Mouse (Mus musculus): Measurements from ENCODE around the gene Vwa3a. TPM values are rescaled to one million over a fixed set of nuclear protein-coding genes. Genes with fewer than 3 reads are reported as not detected.
A peak's percentile ranks its signal among the peaks of the same experiment; 100 is the strongest.

The Vwa3a gene
- polyA plus RNA-seq, 1 experiment from 2014 or later = 0.11 TPM

GRCm38 (mm10) chr7:120751906-120752305 lies 12.8 kb downstream of the Vwa3a start:
- DNase-seq (ENCODE audit: low spot score) (peak; percentile 49), ATAC-seq (replicated peaks; ENCODE audit: low FRiP score) (no peak)
- Histone ChIP-seq H3K27ac (ENCODE audit: low read depth, low read length) (no peak overlapping the region), H3K4me2 (ENCODE audit: low read depth, low read length, severe bottlenecking) (no peak overlapping the region), H3K9me3 (ENCODE audit: control insufficient read depth, low read length) (no peaks in the 10 kb centered on the region), H3K4me3 (ENCODE audit: low read depth, low read length) (no peak overlapping the region), H3K36me3 (ENCODE audit: control insufficient read depth, insufficient read depth, low read length) (no peaks in the 10 kb centered on the region), H3K9ac (ENCODE audit: low read length) (no peak overlapping the region), H3K27me3 (ENCODE audit: control insufficient read depth, insufficient read depth, low read length) (no peaks in the 10 kb centered on the region), H3K4me1 (replicated peaks; ENCODE audit: control insufficient read depth, insufficient read depth, low read length) (no peaks in the 10 kb centered on the region)
- 88% methylated on average over 7 of the region's 7 CpGs for whole genome bisulfite sequencing

GRCm38 (mm10) chr7:120754671-120755070 lies 15.6 kb downstream of the Vwa3a start:
- peak; percentile 94 for DNase-seq (ENCODE audit: low spot score)
- Histone ChIP-seq H3K36me3 (ENCODE audit: control insufficient read depth, insufficient read depth, low read length) (no peaks in the 10 kb centered on the region), H3K9me3 (ENCODE audit: control insufficient read depth, low read length) (no peaks in the 10 kb centered on the region), H3K4me3 (ENCODE audit: low read depth, low read length) (no peak overlapping the region), H3K9ac (ENCODE audit: low read length) (no peak overlapping the region), H3K4me1 (replicated peaks; ENCODE audit: control insufficient read depth, insufficient read depth, low read length) (no peaks in the 10 kb centered on the region), H3K27ac (ENCODE audit: low read depth, low read length) (no peak overlapping the region), H3K4me2 (ENCODE audit: low read depth, low read length, severe bottlenecking) (no peak overlapping the region), H3K27me3 (ENCODE audit: control insufficient read depth, insufficient read depth, low read length) (no peaks in the 10 kb centered on the region)
- 12% methylated on average over 5 of the region's 5 CpGs for WGBS
- peak; percentile 86 for ATAC-seq (replicated peaks; ENCODE audit: low FRiP score)

- Histone ChIP-seq H3K27ac (ENCODE audit: low read depth, low read length) (no peak overlapping the region), H3K9ac (ENCODE audit: low read length) (peak overlapping the region; percentile 21; the same call in 1 of the 2 replicates), H3K27me3 (ENCODE audit: control insufficient read depth, insufficient read depth, low read length) (no peaks in the 10 kb centered on the region), H3K4me1 (replicated peaks; ENCODE audit: control insufficient read depth, insufficient read depth, low read length) (peaks cover 6% of the 10 kb centered on the region; the same call in 1 of the 2 replicates), H3K4me2 (ENCODE audit: low read depth, low read length, severe bottlenecking) (no peak overlapping the region), H3K4me3 (ENCODE audit: low read depth, low read length) (no peak overlapping the region), H3K36me3 (ENCODE audit: control insufficient read depth, insufficient read depth, low read length) (no peaks in the 10 kb centered on the region), H3K9me3 (ENCODE audit: control insufficient read depth, low read length) (no peaks in the 10 kb centered on the region)
- DNase-seq (ENCODE audit: low spot score) (no peak), ATAC-seq (replicated peaks; ENCODE audit: low FRiP score) (no peak)
- 0% methylated on average over 1 of the region's 1 CpGs for WGBS
These were observed 28.3 kb downstream of the Vwa3a start for GRCm38 (mm10) chr7:120767369-120767768.

- no peak for DNase-seq (ENCODE audit: low spot score)
- no peaks in the 10 kb centered on the region for H3K27me3 ChIP-seq (ENCODE audit: control insufficient read depth, insufficient read depth, low read length)
- no peaks in the 10 kb centered on the region for H3K36me3 ChIP-seq (ENCODE audit: control insufficient read depth, insufficient read depth, low read length)
- H3K9ac ChIP-seq (ENCODE audit: low read length) = no peak overlapping the region
- no peak overlapping the region for H3K4me2 ChIP-seq (ENCODE audit: low read depth, low read length, severe bottlenecking)
- ATAC-seq (replicated peaks; ENCODE audit: low FRiP score) = no peak
- H3K4me3 ChIP-seq (ENCODE audit: low read depth, low read length) = no peak overlapping the region
- 59% methylated on average over 1 of the region's 1 CpGs for WGBS
- H3K27ac ChIP-seq (ENCODE audit: low read depth, low read length) = no peak overlapping the region
- H3K9me3 ChIP-seq (ENCODE audit: control insufficient read depth, low read length) = no peaks in the 10 kb centered on the region
- peaks cover 6% of the 10 kb centered on the region; the same call in 1 of the 2 replicates for H3K4me1 ChIP-seq (replicated peaks; ENCODE audit: control insufficient read depth, insufficient read depth, low read length)
These were observed 32.3 kb downstream of the Vwa3a start for GRCm38 (mm10) chr7:120771389-120771788.

- no peak overlapping the region for H3K9ac ChIP-seq (ENCODE audit: low read length)
- no peaks in the 10 kb centered on the region for H3K27me3 ChIP-seq (ENCODE audit: control insufficient read depth, insufficient read depth, low read length)
- H3K27ac ChIP-seq (ENCODE audit: low read depth, low read length) = no peak overlapping the region
- H3K4me2 ChIP-seq (ENCODE audit: low read depth, low read length, severe bottlenecking) = no peak overlapping the region
- H3K36me3 ChIP-seq (ENCODE audit: control insufficient read depth, insufficient read depth, low read length) = no peaks in the 10 kb centered on the region
- H3K9me3 ChIP-seq (ENCODE audit: control insufficient read depth, low read length) = no peaks in the 10 kb centered on the region
- H3K4me1 ChIP-seq (replicated peaks; ENCODE audit: control insufficient read depth, insufficient read depth, low read length) = no peaks in the 10 kb centered on the region
- peak; percentile 11 for DNase-seq (ENCODE audit: low spot score)
- no peak overlapping the region for H3K4me3 ChIP-seq (ENCODE audit: low read depth, low read length)
- 72% methylated on average over 2 of the region's 2 CpGs for WGBS
- no peak for ATAC-seq (replicated peaks; ENCODE audit: low FRiP score)
These were observed 38.9 kb downstream of the Vwa3a start for GRCm38 (mm10) chr7:120778012-120778411.

GRCm38 (mm10) chr7:120795544-120795943 lies 56.4 kb downstream of the Vwa3a start:
- H3K9me3 ChIP-seq (ENCODE audit: control insufficient read depth, low read length) = no peaks in the 10 kb centered on the region
- H3K36me3 ChIP-seq (ENCODE audit: control insufficient read depth, insufficient read depth, low read length) = no peaks in the 10 kb centered on the region
- H3K4me3 ChIP-seq (ENCODE audit: low read depth, low read length) = no peak overlapping the region
- no peaks in the 10 kb centered on the region for H3K27me3 ChIP-seq (ENCODE audit: control insufficient read depth, insufficient read depth, low read length)
- H3K4me2 ChIP-seq (ENCODE audit: low read depth, low read length, severe bottlenecking) = no peak overlapping the region
- DNase-seq (ENCODE audit: low spot score) (no peak), ATAC-seq (replicated peaks; ENCODE audit: low FRiP score) (no peak)
- 82% methylated on average over 4 of the region's 4 CpGs for WGBS
- no peaks in the 10 kb centered on the region for H3K4me1 ChIP-seq (replicated peaks; ENCODE audit: control insufficient read depth, insufficient read depth, low read length)
- no peak overlapping the region for H3K27ac ChIP-seq (ENCODE audit: low read depth, low read length)
- H3K9ac ChIP-seq (ENCODE audit: low read length) = no peak overlapping the region

GRCm38 (mm10) chr7:120796369-120796768 lies 57.3 kb downstream of the Vwa3a start:
- no peaks in the 10 kb centered on the region for H3K27me3 ChIP-seq (ENCODE audit: control insufficient read depth, insufficient read depth, low read length)
- no peaks in the 10 kb centered on the region for H3K4me1 ChIP-seq (replicated peaks; ENCODE audit: control insufficient read depth, insufficient read depth, low read length)
- no peaks in the 10 kb centered on the region for H3K36me3 ChIP-seq (ENCODE audit: control insufficient read depth, insufficient read depth, low read length)
- no peaks in the 10 kb centered on the region for H3K9me3 ChIP-seq (ENCODE audit: control insufficient read depth, low read length)
- H3K9ac ChIP-seq (ENCODE audit: low read length) = no peak overlapping the region
- WGBS = 82% methylated on average over 3 of the region's 3 CpGs
- no peak overlapping the region for H3K4me2 ChIP-seq (ENCODE audit: low read depth, low read length, severe bottlenecking)
- no peak overlapping the region for H3K27ac ChIP-seq (ENCODE audit: low read depth, low read length)
- no peak for DNase-seq (ENCODE audit: low spot score)
- H3K4me3 ChIP-seq (ENCODE audit: low read depth, low read length) = no peak overlapping the region
- ATAC-seq (replicated peaks; ENCODE audit: low FRiP score) = no peak

- H3K9ac ChIP-seq (ENCODE audit: low read length) = no peak overlapping the region
- no peak overlapping the region for H3K27ac ChIP-seq (ENCODE audit: low read depth, low read length)
- ATAC-seq (replicated peaks; ENCODE audit: low FRiP score) (no peak), DNase-seq (ENCODE audit: low spot score) (no peak)
- H3K27me3 ChIP-seq (ENCODE audit: control insufficient read depth, insufficient read depth, low read length) = no peaks in the 10 kb centered on the region
- H3K4me3 ChIP-seq (ENCODE audit: low read depth, low read length) = no peak overlapping the region
- H3K4me1 ChIP-seq (replicated peaks; ENCODE audit: control insufficient read depth, insufficient read depth, low read length) = no peaks in the 10 kb centered on the region
- H3K36me3 ChIP-seq (ENCODE audit: control insufficient read depth, insufficient read depth, low read length) = no peaks in the 10 kb centered on the region
- 98% methylated on average over 2 of the region's 2 CpGs for WGBS
- H3K9me3 ChIP-seq (ENCODE audit: control insufficient read depth, low read length) = no peaks in the 10 kb centered on the region
- no peak overlapping the region for H3K4me2 ChIP-seq (ENCODE audit: low read depth, low read length, severe bottlenecking)
These were observed 64.2 kb downstream of the Vwa3a start for GRCm38 (mm10) chr7:120803268-120803667.

GRCm38 (mm10) chr7:120809705-120810104 lies 70.6 kb downstream of the Vwa3a start:
- 0 out of 2 replicates have a peak overlapping the region, but pooled peaks have one; percentile 13 for H3K4me3 ChIP-seq (ENCODE audit: low read depth, low read length)
- 2% methylated on average over 27 of the region's 27 CpGs for WGBS
- H3K27ac ChIP-seq (ENCODE audit: low read depth, low read length) = no peak overlapping the region
- ATAC-seq (replicated peaks; ENCODE audit: low FRiP score) = 0 out of 2 replicates have a peak, but pooled peaks have one; percentile 36
- H3K27me3 ChIP-seq (ENCODE audit: control insufficient read depth, insufficient read depth, low read length) = no peaks in the 10 kb centered on the region; the same call in 1 of the 2 replicates
- peak overlapping the region; percentile 40 for H3K4me2 ChIP-seq (ENCODE audit: low read depth, low read length, severe bottlenecking)
- no peaks in the 10 kb centered on the region for H3K36me3 ChIP-seq (ENCODE audit: control insufficient read depth, insufficient read depth, low read length)
- no peaks in the 10 kb centered on the region; the same call in 1 of the 2 replicates for H3K4me1 ChIP-seq (replicated peaks; ENCODE audit: control insufficient read depth, insufficient read depth, low read length)
- peak; percentile 51 for DNase-seq (ENCODE audit: low spot score)
- no peak overlapping the region for H3K9ac ChIP-seq (ENCODE audit: low read length)
- H3K9me3 ChIP-seq (ENCODE audit: control insufficient read depth, low read length) = no peaks in the 10 kb centered on the region
